Mouse (Mus musculus): ENCODE results near the gene Bfsp2. TPM values are rescaled to one million over a fixed set of nuclear protein-coding genes. Genes with fewer than 3 reads are reported as not detected.
"Not testable (repeated sequence)": the region's sequence is repeated elsewhere in the genome, so short reads cannot be mapped to it uniquely, and the experiment has no call there.

Bfsp2 gene
- total RNA-seq, 2 experiments from 2014 or later = 6.0 to 8.1 TPM

- DNase-seq (ENCODE audit: extremely low spot score in 1 of 2, low spot score in 1 of 2) = no peak
Observed at GRCm38 (mm10) chr9:103432122-103432778, 48.0 kb downstream of the Bfsp2 start.

- DNase-seq (ENCODE audit: extremely low spot score in 1 of 2, low spot score in 1 of 2) = no peak
Observed at GRCm38 (mm10) chr9:103431718-103432117, 48.5 kb downstream of the Bfsp2 start.

GRCm38 (mm10) chr9:103430431-103431220, 49.6 kb downstream of the Bfsp2 start:
- DNase-seq (ENCODE audit: extremely low spot score in 1 of 2, low spot score in 1 of 2) = no peak

GRCm38 (mm10) chr9:103426425-103426824, 53.8 kb downstream of the Bfsp2 start:
- DNase-seq (ENCODE audit: extremely low spot score in 1 of 2, low spot score in 1 of 2) = no peak

DNA sequence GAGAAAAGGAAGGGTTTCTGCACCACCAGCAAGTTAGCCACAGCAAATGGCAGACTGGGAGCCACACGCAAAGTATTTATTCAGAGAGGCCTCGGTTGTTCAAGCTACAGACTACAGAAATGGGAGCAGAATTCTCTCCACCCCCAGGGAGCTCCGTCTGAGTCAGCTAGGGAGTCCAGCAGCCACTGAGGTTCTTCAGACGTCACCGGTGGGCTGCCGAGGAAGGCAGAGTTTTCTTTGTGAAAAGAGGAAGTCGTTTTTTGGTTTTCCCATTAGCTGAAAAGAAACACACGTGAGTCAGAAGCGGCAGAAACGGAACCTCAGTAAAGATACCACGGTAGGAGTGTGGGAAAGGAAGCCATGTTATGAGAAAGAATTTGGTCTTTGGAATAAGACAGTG, 55.4 kb downstream of the Bfsp2 start:
- no peak for DNase-seq (ENCODE audit: extremely low spot score in 1 of 2, low spot score in 1 of 2)

DNA sequence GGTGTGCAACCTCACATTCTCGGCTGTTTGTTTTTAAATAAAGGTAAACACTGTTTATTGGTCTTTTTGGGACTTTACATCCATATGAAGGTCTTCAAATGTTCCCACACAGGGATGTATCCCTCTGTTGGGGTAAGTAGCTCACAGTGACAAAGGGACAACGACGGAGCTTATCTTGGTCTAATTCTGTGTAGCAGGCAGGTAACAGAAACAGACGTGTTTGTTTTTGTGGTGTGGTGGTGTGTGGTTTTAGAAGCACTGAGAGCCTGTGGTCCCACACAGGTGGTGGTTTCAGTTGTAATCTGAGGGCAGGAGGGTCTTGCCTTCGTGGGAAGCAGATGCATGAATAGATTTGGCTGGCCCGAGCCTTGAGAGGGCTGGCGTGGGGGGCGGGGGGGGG, 56.3 kb downstream of the Bfsp2 start:
- DNase-seq (ENCODE audit: extremely low spot score in 1 of 2, low spot score in 1 of 2) = no peak

GRCm38 (mm10) chr9:103423384-103423783, 56.8 kb downstream of the Bfsp2 start:
- DNase-seq (ENCODE audit: extremely low spot score in 1 of 2, low spot score in 1 of 2) = no peak

DNA sequence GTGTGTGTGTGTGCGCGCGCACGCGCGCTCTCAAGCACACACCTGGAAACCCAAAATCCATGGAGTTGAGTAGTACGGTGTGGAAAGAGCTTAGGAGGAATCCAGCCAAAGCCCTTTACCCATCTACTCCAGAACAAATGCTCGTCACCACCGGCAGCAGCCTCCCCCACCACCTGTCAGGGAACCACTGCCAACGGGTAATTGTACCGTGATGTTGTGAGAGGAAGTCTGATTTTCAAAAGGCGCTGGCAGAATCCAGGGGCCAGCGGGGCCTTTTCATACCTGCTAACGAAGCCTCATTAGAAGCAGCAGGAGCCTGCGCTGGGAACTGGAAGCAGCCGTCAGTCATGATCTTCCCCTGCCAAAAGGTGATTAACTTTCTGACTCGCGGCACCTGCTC, 57.4 kb downstream of the Bfsp2 start:
- peak in 1 of 2 experiments; percentile 32 for DNase-seq (ENCODE audit: extremely low spot score in 1 of 2, low spot score in 1 of 2)

DNA sequence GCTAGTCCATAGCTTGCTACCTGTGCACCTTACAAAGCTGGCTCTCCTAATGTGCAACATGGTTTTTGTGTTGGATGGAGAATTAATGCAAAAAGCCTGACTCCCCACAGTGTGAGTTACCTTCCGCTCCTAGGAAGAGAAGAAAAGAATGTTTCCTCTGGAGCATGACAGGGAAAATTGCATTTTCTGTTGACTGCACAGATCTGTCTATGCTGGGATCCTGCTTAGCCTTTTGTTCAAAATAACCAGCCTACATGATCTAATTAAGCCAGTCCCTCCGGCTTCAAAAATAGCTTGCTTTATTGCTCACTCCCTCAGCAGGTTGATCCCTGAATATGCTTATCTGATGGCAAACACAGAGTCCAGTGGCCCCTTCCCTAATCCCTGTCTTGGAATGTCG, 59.4 kb downstream of the Bfsp2 start:
- DNase-seq (ENCODE audit: extremely low spot score in 1 of 2, low spot score in 1 of 2) = no peak

DNA sequence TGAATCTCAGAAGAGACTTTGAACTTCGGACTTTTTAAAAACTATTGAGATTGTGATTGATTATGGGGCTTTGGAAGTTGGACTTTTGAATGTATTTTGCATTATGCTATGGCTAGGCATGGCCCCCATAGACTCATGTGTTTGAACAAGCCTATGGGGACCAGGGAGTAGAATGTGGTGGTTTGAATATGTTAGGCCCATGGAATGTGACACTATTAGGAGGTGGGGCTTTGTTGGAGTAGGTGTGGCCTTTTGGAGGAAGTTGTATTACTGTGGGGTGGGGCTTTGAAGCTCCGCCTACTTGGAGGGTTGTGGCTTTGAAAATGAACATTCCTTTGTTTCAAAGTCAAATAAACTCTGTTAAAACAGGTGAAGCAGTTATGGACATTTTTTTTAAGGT, 61.4 kb downstream of the Bfsp2 start:
- DNase-seq (ENCODE audit: extremely low spot score in 1 of 2, low spot score in 1 of 2) = no peak

DNA sequence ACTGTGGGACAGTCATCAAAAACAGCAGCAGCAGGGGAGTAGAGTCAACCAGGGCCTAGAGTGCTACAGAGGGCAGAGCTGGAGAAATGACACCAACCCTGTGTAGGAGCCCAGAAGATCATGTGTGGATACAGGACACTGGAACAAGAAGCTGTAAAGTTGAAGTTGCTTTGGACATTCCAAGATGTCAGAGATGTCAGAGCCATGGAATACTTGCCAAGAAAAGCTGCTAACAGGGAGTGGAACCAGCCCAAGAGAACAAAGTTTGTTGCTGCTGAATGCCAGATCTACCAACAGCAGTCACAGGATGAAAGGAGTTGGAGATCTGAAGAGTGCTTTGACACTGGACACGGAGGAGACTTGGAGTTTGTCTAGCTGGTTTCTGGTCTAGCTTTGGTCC, 62.0 kb downstream of the Bfsp2 start:
- DNase-seq (ENCODE audit: extremely low spot score in 1 of 2, low spot score in 1 of 2) = not testable (repeated sequence)

GRCm38 (mm10) chr9:103413457-103413856, 66.8 kb downstream of the Bfsp2 start:
- no peak for DNase-seq (ENCODE audit: extremely low spot score in 1 of 2, low spot score in 1 of 2)

- DNase-seq (ENCODE audit: extremely low spot score in 1 of 2, low spot score in 1 of 2) = no peak
Observed at GRCm38 (mm10) chr9:103409119-103409518, 71.1 kb downstream of the Bfsp2 start.

GRCm38 (mm10) chr9:103408136-103408777, 72.0 kb downstream of the Bfsp2 start:
- DNase-seq (ENCODE audit: extremely low spot score in 1 of 2, low spot score in 1 of 2) = no peak

DNA sequence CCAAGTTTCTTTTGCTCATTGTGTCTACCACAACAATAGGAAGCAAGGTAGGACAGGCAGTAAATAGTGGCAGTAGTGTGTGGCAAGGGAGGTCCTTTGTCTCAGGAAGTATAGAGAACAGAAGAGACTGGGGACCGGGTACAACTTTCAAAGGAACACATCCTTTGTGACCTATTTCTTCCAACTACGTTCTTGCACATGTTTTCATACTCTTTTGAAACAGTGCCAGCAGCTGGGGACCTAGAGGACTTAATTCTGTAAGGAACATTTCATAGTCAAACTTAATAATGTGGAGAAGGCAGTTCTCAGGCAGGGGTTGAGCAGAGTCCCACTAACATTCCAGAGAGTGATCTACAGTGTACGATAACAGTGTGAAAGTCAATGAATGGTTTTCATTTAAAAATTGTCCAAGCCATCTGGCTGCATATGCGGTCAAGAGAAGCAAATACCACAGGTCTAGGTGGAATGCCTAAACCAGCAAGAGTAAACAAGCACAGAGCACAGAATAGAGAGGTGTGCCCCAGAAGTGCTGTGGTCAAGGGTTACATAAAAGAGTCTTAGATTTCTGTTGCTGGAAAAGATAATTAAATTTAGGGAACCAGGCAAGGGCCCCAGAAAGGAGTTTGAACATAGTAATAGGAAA, 76.8 kb downstream of the Bfsp2 start:
- no peak for DNase-seq (ENCODE audit: extremely low spot score in 1 of 2, low spot score in 1 of 2)

GRCm38 (mm10) chr9:103398509-103399157, 81.6 kb downstream of the Bfsp2 start:
- DNase-seq (ENCODE audit: extremely low spot score in 1 of 2, low spot score in 1 of 2) = peak in 1 of 2 experiments; percentile 20

DNA sequence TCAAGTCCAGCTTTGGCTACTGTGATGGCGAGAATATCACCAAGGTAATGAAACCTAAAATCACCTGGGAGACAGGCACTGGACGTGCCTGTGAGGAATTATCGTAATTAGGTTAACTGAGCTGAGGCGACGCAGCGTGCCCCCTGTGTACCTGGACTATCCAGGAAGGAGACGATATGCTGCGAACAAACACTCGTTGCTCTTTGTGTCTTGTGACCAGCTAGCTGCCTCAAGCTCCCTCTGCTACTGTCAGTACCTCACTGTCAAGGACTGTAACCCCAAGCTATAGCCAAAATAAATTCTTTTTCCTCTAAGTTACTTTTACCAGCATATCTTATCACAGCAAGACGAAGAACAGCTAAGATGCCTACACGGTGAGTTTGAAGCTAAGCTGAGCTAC, 87.0 kb downstream of the Bfsp2 start:
- DNase-seq (ENCODE audit: extremely low spot score in 1 of 2, low spot score in 1 of 2) = no peak

- DNase-seq (ENCODE audit: extremely low spot score in 1 of 2, low spot score in 1 of 2) = no peak
Observed at GRCm38 (mm10) chr9:103391796-103392372, 88.3 kb downstream of the Bfsp2 start.

GRCm38 (mm10) chr9:103389261-103389660, 91.0 kb downstream of the Bfsp2 start:
- DNase-seq (ENCODE audit: extremely low spot score in 1 of 2, low spot score in 1 of 2) = no peak

- DNase-seq (ENCODE audit: extremely low spot score in 1 of 2, low spot score in 1 of 2) = no peak
Observed at GRCm38 (mm10) chr9:103387011-103387653, 93.1 kb downstream of the Bfsp2 start.
